Mouse (Mus musculus) liver, embryonic 12.5 days (tissue): ENCODE data around the gene Folh1. TPM values are rescaled to one million over a fixed set of nuclear protein-coding genes. Genes with fewer than 3 reads are reported as not detected.
A peak's percentile ranks its signal among the peaks of the same experiment; 100 is the strongest.
"Not testable (repeated sequence)": the region's sequence is repeated elsewhere in the genome, so short reads cannot be mapped to it uniquely, and the experiment has no call there.

ENCODE experiments used
- ATAC-seq: fragments of 200-750 bp; cut with Nextera tagmentation; 2 replicates; pipeline ENCODE4 v1.8.0; 2017; ENCODE audit warnings: moderate number of reproducible peaks, mild to moderate bottlenecking, moderate library complexity
- H3K27ac ChIP-seq: fragments of 300-500 bp; sonication (generic); 2 replicates; pipeline ENCODE4 v1.5.1; 2016; ENCODE audit warnings: mild to moderate bottlenecking
- H3K27me3 ChIP-seq: fragments of 300-500 bp; sonication (generic); replicated peaks from 2 replicates; pipeline ENCODE4 v1.6.1; 2016; ENCODE audit warnings: mild to moderate bottlenecking, moderate library complexity
- H3K36me3 ChIP-seq: fragments of 300-500 bp; sonication (generic); 2 replicates; pipeline ENCODE4 v1.6.1; 2016; ENCODE audit warnings: mild to moderate bottlenecking, moderate library complexity
- H3K4me1 ChIP-seq: fragments of 300-500 bp; sonication (generic); 2 replicates; pipeline ENCODE4 v1.6.1; 2016
- H3K4me2 ChIP-seq: fragments of 300-500 bp; sonication (generic); 2 replicates; pipeline ENCODE4 v1.6.1; 2016; ENCODE audit warnings: mild to moderate bottlenecking, moderate library complexity
- H3K4me3 ChIP-seq: fragments of 300-500 bp; sonication (generic); 2 replicates; pipeline ENCODE4 v1.5.1; 2016; ENCODE audit warnings: mild to moderate bottlenecking, moderate library complexity
- H3K9ac ChIP-seq: fragments of 300-500 bp; sonication (generic); 2 replicates; pipeline ENCODE4 v1.6.1; 2016; ENCODE audit warnings: mild to moderate bottlenecking, moderate library complexity
- H3K9me3 ChIP-seq: fragments of 300-500 bp; sonication (generic); replicated peaks from 2 replicates; pipeline ENCODE4 v1.6.1; 2016; ENCODE audit warnings: mild to moderate bottlenecking, moderate library complexity
- WGBS: fragments of 180-500 bp; shearing (Covaris S2); methylation state at CpG from one replicate; pipeline ENCODE4 v1.1.7; 2016; ENCODE audit not compliant: insufficient replicate concordance; 5-methylcytosine and 5-hydroxymethylcytosine counted together
- polyA plus RNA-seq: library from polyadenylated mRNA; unstranded; fragments of >200 nt; fragmentation: Nextera tagmentation; extraction: Ambion mirVana; gene quantifications from 2 replicates; pipeline ENCODE4 v1.2.1, GENCODE M21; 2016

Gene Folh1
- not detected in 2 replicates for polyA plus RNA-seq

DNA sequence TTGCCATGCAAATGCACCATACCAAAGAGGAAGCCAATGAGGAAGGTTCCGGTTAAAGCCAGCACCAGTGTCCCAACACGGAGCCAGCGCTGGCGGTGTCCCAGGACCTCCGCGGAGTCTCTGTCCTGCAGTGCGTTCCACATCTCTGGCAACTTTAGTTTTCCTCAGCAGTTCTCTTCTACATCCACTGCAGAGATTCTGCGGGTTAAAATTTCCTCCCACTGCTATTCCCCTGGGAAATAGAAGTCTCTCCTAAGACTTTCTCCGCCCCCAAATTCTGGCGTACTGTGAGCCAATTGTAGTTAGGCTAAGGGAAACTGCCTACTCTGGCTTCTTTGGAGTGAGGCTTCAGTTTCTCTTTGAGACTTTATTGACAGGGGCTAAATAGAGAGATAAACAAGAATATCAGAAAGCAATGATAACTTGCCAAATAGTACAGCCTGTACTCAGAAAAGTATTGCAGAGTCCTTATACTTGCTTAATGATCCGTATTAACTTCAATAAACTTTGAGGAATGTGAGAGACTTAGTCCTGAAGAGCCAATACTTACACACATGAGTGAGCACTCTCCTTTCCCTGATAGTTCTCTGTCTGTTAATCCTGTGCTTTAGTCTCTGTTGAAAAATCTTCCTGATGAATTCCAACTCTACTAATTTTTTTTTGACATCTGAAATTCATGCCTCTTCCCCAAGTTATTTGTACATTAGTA is at the start of gene Folh1:
Folh1 (minus strand) TSS at position 327 of the 709 bp plus-strand sequence.
- Histone ChIP-seq H3K4me2 (0 out of 2 replicates have a peak within 1 kb of the TSS, but pooled peaks have one; percentile 17), H3K9ac (no peak within 1 kb of the TSS), H3K4me3 (no peak within 1 kb of the TSS), H3K27me3 (no peaks in the 10 kb centered on the region), H3K27ac (no peak within 1 kb of the TSS), H3K36me3 (no peaks in the 10 kb centered on the region), H3K9me3 (no peaks in the 10 kb centered on the region), H3K4me1 (no peaks in the 10 kb centered on the region)
- WGBS = 8% methylated on average over 11 of the region's 11 CpGs
- no peak for ATAC-seq

DNA sequence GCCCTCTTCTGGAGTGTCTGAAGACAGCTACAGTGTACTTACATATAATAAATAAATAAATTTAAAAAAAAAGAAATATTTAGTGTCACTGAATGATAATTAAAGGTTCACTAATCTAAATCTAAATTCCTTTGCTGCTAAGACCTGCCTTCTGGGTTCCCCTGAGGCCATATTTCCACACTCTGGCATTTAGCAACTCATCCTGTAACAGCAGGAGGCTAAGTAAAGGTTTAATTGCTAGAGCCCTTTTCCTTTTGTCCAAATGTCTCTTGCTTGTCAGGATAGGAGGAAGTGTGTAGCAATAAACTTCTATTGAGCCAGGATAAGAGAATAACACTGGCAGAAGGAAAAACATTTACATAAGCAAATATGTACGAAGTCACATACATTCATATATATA is 40.7 kb upstream of the Folh1 start:
- WGBS = 64% methylated on average over 1 of the region's 1 CpGs
- no peak for ATAC-seq
- Histone ChIP-seq H3K36me3 (no peaks in the 10 kb centered on the region), H3K4me2 (no peak overlapping the region), H3K4me3 (no peak overlapping the region), H3K9me3 (no peaks in the 10 kb centered on the region; the same call in 1 of the 2 replicates), H3K4me1 (no peaks in the 10 kb centered on the region), H3K27ac (no peak overlapping the region), H3K9ac (no peak overlapping the region), H3K27me3 (no peaks in the 10 kb centered on the region)

DNA sequence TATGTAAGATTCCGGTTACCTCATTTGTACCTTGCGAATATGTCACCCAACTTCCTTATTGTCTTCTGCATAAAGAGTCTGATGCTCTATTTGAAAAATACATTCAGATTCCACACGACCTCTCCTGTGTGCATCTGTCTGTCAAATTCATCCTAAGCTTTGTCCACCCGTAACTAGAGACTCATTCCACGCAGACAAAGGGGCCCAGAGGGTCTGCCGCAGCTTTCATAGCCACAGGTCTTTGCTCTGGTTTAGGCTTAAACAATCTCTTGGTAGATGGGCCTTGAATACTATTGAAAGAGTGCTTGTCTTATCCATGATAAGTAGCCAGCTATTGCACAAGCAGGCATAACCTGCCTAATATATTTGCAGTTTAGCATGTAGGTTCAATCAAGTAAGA is 40.0 kb upstream of the Folh1 start:
- 77% methylated on average over 6 of the region's 6 CpGs for WGBS
- H3K4me2 ChIP-seq, H3K36me3 ChIP-seq, H3K4me3 ChIP-seq, ATAC-seq, H3K27ac ChIP-seq, H3K4me1 ChIP-seq, H3K9ac ChIP-seq, H3K9me3 ChIP-seq, H3K27me3 ChIP-seq: not testable (repeated sequence)

DNA sequence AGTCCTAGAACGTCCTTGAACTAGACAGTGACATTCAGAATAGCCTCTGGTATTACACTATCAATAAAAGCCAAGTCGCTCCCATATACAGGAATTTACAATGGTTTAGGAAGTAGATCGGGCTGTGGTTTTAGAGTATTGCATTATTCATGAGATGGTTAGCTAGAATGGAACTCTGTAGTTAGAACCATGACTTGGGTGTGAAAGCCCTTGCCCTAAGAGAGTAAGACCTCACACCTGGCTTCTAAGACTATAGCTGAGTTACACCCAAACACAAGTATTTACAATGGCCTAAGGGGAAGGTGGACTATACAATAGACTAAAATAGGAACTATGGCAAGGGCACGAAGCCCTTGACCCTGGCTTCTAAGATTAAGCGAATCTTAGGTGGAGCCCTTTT is 39.5 kb upstream of the Folh1 start:
- H3K9ac ChIP-seq, H3K4me3 ChIP-seq, H3K4me2 ChIP-seq, H3K4me1 ChIP-seq, H3K36me3 ChIP-seq, H3K27me3 ChIP-seq, H3K27ac ChIP-seq, ATAC-seq, H3K9me3 ChIP-seq: not testable (repeated sequence)
- 68% methylated on average over 5 of the region's 5 CpGs for WGBS

DNA sequence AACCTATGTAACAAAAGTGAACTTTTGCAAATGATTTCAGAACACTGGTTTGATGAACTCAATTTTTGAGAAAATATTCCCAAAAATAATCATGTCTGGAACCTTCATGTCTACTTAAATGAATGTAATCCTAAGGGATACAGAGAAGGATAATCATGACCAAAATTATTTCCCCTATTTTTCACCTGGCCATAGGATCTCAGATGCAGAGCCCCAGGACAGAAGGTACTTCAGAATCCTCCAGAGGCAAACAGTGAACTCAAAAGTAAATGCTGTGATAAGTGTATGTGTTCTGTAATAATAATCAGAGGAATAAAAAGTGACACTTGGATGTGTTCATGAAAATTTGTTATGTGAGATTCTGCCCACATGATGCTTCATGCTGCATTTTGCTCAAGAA is 19.0 kb upstream of the Folh1 start, which contains the start of gene Vmn2r77:
Vmn2r77 (plus strand) TSS at position 301 of the 400 bp plus-strand sequence.
- no peaks in the 10 kb centered on the region for H3K27me3 ChIP-seq

DNA sequence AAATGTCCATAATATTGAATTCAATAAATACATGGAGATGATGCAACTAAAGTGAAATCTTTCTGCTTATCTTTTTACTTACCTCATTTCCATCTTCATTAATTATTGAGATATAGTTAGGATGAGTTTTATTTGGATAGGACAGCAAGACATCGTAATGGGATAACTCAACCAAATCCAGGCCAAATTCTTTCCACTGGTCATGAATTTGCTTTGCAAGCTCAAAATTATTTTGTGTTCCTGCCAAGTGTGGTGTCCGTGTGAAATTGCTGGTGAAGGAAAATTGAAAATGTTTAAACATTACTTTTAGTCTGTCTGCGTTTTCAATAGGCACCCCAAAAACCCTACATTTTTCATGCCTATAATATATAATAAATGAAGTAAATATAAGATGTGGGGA is 4.1 kb downstream of the Folh1 start:
- no peak overlapping the region for H3K4me2 ChIP-seq
- H3K4me1 ChIP-seq = no peaks in the 10 kb centered on the region
- H3K9me3 ChIP-seq = no peaks in the 10 kb centered on the region
- no peak overlapping the region for H3K27ac ChIP-seq
- ATAC-seq = no peak
- 77% methylated on average over 3 of the region's 3 CpGs for WGBS
- no peak overlapping the region for H3K4me3 ChIP-seq
- no peaks in the 10 kb centered on the region for H3K36me3 ChIP-seq
- H3K27me3 ChIP-seq = no peaks in the 10 kb centered on the region
- H3K9ac ChIP-seq = no peak overlapping the region

More for the DNA sequence above, 19.0 kb upstream of the Folh1 start, which contains the start of gene Vmn2r77:
- Histone ChIP-seq H3K4me3 (no peak within 1 kb of the TSS), H3K36me3 (no peaks in the 10 kb centered on the region), H3K4me1 (no peaks in the 10 kb centered on the region), H3K27ac (no peak within 1 kb of the TSS), H3K9me3 (no peaks in the 10 kb centered on the region), H3K9ac (no peak within 1 kb of the TSS), H3K4me2 (no peak within 1 kb of the TSS)
- ATAC-seq = no peak

DNA sequence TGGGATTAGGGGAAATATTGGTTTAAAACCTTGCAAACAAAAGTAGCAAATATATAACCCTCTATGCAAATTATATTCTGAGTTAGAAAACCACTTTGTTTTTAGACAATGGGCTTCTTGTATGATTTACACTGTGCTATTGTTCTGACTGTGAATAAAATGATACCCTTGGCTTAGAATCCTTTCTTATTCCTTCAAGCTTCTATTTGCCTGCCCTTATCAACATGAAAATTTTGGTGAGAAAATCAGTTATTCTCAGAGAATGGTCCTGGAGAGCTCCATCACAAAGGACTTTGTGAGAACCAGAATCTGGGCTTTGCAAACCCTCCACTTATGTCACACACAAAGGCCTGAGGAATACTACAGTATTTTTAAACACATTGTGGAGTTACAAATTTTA is 11.1 kb downstream of the Folh1 start:
- no peak for ATAC-seq

DNA sequence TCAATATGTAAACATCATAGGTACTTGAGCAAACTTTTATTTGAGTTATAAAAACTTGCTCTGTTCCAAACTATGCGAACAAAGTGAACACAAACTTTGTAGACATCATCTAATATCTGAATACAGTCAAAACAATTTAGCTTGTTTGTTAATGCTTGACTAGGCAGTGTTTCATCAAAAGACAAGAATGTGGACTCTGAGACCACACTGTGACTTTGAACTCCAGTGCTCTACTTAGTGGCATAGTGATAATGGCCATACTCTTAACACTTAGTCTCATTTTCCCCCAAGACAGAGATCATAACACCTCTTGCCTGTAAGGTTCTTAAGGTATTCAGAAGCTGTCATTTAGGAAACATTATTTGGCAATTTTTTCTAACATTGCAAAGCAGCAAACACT is 15.0 kb downstream of the Folh1 start:
- Histone ChIP-seq H3K9me3 (no peaks in the 10 kb centered on the region), H3K9ac (no peak overlapping the region), H3K27me3 (no peaks in the 10 kb centered on the region), H3K4me2 (no peak overlapping the region), H3K27ac (no peak overlapping the region), H3K4me3 (no peak overlapping the region), H3K36me3 (no peaks in the 10 kb centered on the region), H3K4me1 (no peaks in the 10 kb centered on the region)
- ATAC-seq = no peak
- WGBS = 47% methylated on average over 1 of the region's 1 CpGs

More for the DNA sequence above, 11.1 kb downstream of the Folh1 start:
- H3K36me3 ChIP-seq = no peaks in the 10 kb centered on the region
- no peak overlapping the region for H3K27ac ChIP-seq
- H3K4me2 ChIP-seq = no peak overlapping the region
- H3K4me3 ChIP-seq = no peak overlapping the region
- no peak overlapping the region for H3K9ac ChIP-seq
- no peaks in the 10 kb centered on the region for H3K4me1 ChIP-seq
- H3K9me3 ChIP-seq = no peaks in the 10 kb centered on the region
- no peaks in the 10 kb centered on the region for H3K27me3 ChIP-seq

DNA sequence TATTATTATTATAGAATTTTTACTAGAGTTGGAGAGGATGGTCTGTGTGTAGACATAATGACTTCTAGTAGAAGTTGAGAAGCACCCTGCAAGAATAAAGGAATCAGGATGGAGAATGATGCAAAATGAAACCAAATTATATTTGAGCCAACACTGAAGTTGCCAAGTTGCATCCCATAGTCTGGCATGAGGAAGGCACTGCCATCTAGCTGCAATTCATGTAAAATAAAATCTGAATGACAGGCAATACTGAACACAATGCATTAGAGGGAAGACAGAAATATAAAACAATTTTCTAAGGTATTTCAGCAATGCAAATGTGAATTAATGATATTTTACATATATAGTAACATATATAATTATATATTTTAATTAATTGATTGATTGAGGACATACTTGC is 50.7 kb downstream of the Folh1 start:
- H3K4me1 ChIP-seq = no peaks in the 10 kb centered on the region
- ATAC-seq = no peak
- H3K9me3 ChIP-seq = no peaks in the 10 kb centered on the region
- H3K27me3 ChIP-seq = no peaks in the 10 kb centered on the region
- H3K4me2 ChIP-seq = no peak overlapping the region
- no peak overlapping the region for H3K9ac ChIP-seq
- H3K36me3 ChIP-seq = no peaks in the 10 kb centered on the region
- H3K27ac ChIP-seq = no peak overlapping the region
- no peak overlapping the region for H3K4me3 ChIP-seq

DNA sequence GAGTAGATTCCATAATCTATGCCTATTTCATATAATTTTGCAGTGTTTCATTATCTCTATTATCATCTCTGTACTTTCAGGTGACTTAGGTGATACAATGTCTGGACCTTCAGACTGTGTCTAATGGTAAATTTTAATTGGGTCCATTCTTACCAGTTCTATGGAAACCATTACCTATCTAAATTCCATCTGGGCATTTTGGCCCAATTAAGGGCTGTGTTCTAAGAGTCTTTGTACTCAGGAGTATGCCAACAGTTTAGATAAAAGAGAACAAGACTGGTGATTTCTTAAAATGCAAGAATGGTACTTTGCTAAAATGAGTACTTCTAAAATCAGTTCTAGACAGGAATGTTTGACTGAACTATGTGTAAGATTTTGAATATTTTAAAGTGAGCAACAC is 87.7 kb downstream of the Folh1 start, which contains the start of gene Olfr292:
Olfr292 (plus strand) TSS at position 301 of the 400 bp plus-strand sequence.
- no peak within 1 kb of the TSS for H3K9ac ChIP-seq
- H3K27me3 ChIP-seq = no peaks in the 10 kb centered on the region
- H3K27ac ChIP-seq = no peak within 1 kb of the TSS
- H3K4me2 ChIP-seq = no peak within 1 kb of the TSS
- H3K4me3 ChIP-seq = no peak within 1 kb of the TSS
- H3K9me3 ChIP-seq = no peaks in the 10 kb centered on the region
- no peak for ATAC-seq
- H3K4me1 ChIP-seq = no peaks in the 10 kb centered on the region
- H3K36me3 ChIP-seq = no peaks in the 10 kb centered on the region

Other genes with a start within 250 kb of the Folh1 start
- gene Olfr295, start 192.1 kb downstream of the Folh1 start, polyA plus RNA-seq = not detected in 2 replicates
- gene Olfr294, start 159.3 kb downstream of the Folh1 start, polyA plus RNA-seq = not detected in 2 replicates
- gene Olfr293, start 126.9 kb downstream of the Folh1 start, polyA plus RNA-seq = not detected in 2 replicates
- gene Olfr292, start 87.6 kb downstream of the Folh1 start, polyA plus RNA-seq = not detected in 2 replicates
- not detected in 2 replicates for gene Vmn2r77, start 19.1 kb upstream of the Folh1 start, polyA plus RNA-seq
- not detected in 2 replicates for gene Vmn2r78, start 139.2 kb upstream of the Folh1 start, polyA plus RNA-seq
- gene Vmn2r79, start 220.2 kb upstream of the Folh1 start, polyA plus RNA-seq = not detected in 2 replicates